Mouse (Mus musculus) midbrain, embryonic 16.5 days (tissue): ENCODE measurements around the gene Ndufa5. TPM values are rescaled to one million over a fixed set of nuclear protein-coding genes. Genes with fewer than 3 reads are reported as not detected.

Source experiments
- ATAC-seq: fragments of 200-750 bp; cut with Nextera tagmentation; 2 replicates; pipeline ENCODE4 v1.8.0; 2017; ENCODE audit warnings: moderate TSS enrichment
- H3K27ac ChIP-seq: fragments of 300-500 bp; sonication (generic); 2 replicates; pipeline ENCODE4 v1.5.1; 2014; ENCODE audit warnings: mild to moderate bottlenecking, low read length, mixed read lengths
- H3K27me3 ChIP-seq: fragments of 300-500 bp; sonication (generic); 2 replicates; pipeline ENCODE4 v1.6.1; 2014; ENCODE audit warnings: low read depth, low read length, mixed read lengths; ENCODE audit not compliant: control insufficient read depth, insufficient read depth
- H3K36me3 ChIP-seq: fragments of 300-500 bp; sonication (generic); 2 replicates; pipeline ENCODE4 v1.6.1; 2014; ENCODE audit warnings: mild to moderate bottlenecking, low read length, moderate library complexity, mixed read lengths; ENCODE audit not compliant: control insufficient read depth, insufficient read depth
- H3K4me1 ChIP-seq: fragments of 300-500 bp; sonication (generic); 2 replicates; pipeline ENCODE4 v1.6.1; 2014; ENCODE audit warnings: mild to moderate bottlenecking, low read length, mixed read lengths; ENCODE audit not compliant: control insufficient read depth, insufficient read depth
- H3K4me2 ChIP-seq: fragments of 300-500 bp; sonication (generic); 2 replicates; pipeline ENCODE4 v1.6.1; 2014; ENCODE audit warnings: mild to moderate bottlenecking, low read length, mixed read lengths
- H3K4me3 ChIP-seq: fragments of 300-500 bp; sonication (generic); 2 replicates; pipeline ENCODE4 v1.5.1; 2014; ENCODE audit warnings: low read depth, mild to moderate bottlenecking, low read length, moderate library complexity, mixed read lengths
- H3K9ac ChIP-seq: fragments of 300-500 bp; sonication (generic); 2 replicates; pipeline ENCODE4 v1.6.1; 2014; ENCODE audit warnings: low read depth, low read length, mixed read lengths
- H3K9me3 ChIP-seq: fragments of 300-500 bp; sonication (generic); replicated peaks from 2 replicates; pipeline ENCODE4 v1.6.1; 2014; ENCODE audit warnings: mild to moderate bottlenecking, low read length, mixed read lengths; ENCODE audit not compliant: control insufficient read depth, poor library complexity, severe bottlenecking
- WGBS: fragments of 180-500 bp; shearing (Covaris S2); extraction: QIAGEN DNeasy Blood & Tissue Kit; methylation state at CpG from one replicate; pipeline ENCODE4 v1.1.7; 2014; 5-methylcytosine and 5-hydroxymethylcytosine counted together
- polyA plus RNA-seq: library from polyadenylated mRNA; unstranded; fragments of >200 nt; fragmentation: Nextera tagmentation; extraction: Ambion mirVana; gene quantifications from 2 replicates; pipeline ENCODE4 v1.2.1, GENCODE M21; 2015

Ndufa5 gene
- polyA plus RNA-seq, 1 experiment from 2014 or later, result 412 TPM

GRCm38 (mm10) chr6:24555488-24555887, 27.7 kb upstream of the Ndufa5 start:
- ATAC-seq, result no peak
- no peak overlapping the region for H3K27ac ChIP-seq
- 87% methylated on average over 2 of the region's 2 CpGs for WGBS
- no peak overlapping the region for H3K9ac ChIP-seq
- H3K36me3 ChIP-seq, result no peaks in the 10 kb centered on the region
- no peak overlapping the region for H3K4me3 ChIP-seq
- no peaks in the 10 kb centered on the region for H3K4me1 ChIP-seq
- no peaks in the 10 kb centered on the region for H3K27me3 ChIP-seq
- no peak overlapping the region for H3K4me2 ChIP-seq
- no peaks in the 10 kb centered on the region for H3K9me3 ChIP-seq

DNA sequence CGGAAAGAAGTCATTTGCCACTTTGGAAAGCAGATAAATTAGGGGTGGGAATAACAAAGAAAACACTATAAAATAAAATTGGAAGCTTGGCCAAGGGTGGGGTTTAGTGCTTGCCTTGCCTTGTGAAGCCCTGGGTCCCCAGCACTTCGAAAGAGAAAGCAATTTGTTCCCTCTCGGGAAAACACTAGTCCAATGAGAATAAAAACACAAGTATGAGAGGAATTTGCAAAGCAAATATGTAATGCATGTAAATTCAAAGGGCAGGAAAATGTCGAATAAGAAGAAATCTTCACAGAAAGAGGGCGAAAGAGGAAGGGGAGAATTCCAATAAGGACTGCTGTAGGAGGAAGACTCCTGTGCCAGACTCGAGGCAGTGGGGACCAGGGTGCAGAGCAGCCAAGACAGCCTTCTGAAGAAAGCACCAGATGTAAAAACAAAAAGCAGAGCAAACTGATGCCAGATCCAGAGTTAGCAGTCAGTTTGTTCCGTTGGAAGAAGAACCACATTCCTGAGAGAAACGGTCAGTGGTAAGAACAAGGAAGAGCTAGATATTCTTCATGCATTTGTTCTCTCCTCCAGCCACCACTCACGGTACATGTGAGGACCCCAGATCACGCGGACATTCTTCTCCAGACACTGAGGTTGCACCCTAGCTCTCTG, 26.7 kb upstream of the Ndufa5 start:
- H3K9me3 ChIP-seq, result no peaks in the 10 kb centered on the region
- WGBS, result 80% methylated on average over 11 of the region's 11 CpGs
- no peaks in the 10 kb centered on the region for H3K27me3 ChIP-seq
- H3K4me3 ChIP-seq, result no peak overlapping the region
- no peak for ATAC-seq
- no peak overlapping the region for H3K4me2 ChIP-seq
- H3K27ac ChIP-seq, result no peak overlapping the region
- H3K36me3 ChIP-seq, result no peaks in the 10 kb centered on the region
- no peak overlapping the region for H3K9ac ChIP-seq
- H3K4me1 ChIP-seq, result no peaks in the 10 kb centered on the region

GRCm38 (mm10) chr6:24552046-24552445, 24.2 kb upstream of the Ndufa5 start:
- no peaks in the 10 kb centered on the region for H3K27me3 ChIP-seq
- no peak overlapping the region for H3K4me3 ChIP-seq
- 83% methylated on average over 7 of the region's 7 CpGs for WGBS
- no peak overlapping the region for H3K9ac ChIP-seq
- no peaks in the 10 kb centered on the region for H3K9me3 ChIP-seq
- ATAC-seq, result no peak
- H3K4me2 ChIP-seq, result no peak overlapping the region
- H3K27ac ChIP-seq, result no peak overlapping the region
- H3K36me3 ChIP-seq, result no peaks in the 10 kb centered on the region
- H3K4me1 ChIP-seq, result no peaks in the 10 kb centered on the region

- no peaks in the 10 kb centered on the region for H3K36me3 ChIP-seq
- WGBS, result 95% methylated on average over 2 of the region's 2 CpGs
- H3K4me3 ChIP-seq, result no peak overlapping the region
- no peaks in the 10 kb centered on the region for H3K4me1 ChIP-seq
- H3K4me2 ChIP-seq, result no peak overlapping the region
- ATAC-seq, result no peak
- H3K27me3 ChIP-seq, result no peaks in the 10 kb centered on the region
- no peak overlapping the region for H3K9ac ChIP-seq
- no peaks in the 10 kb centered on the region for H3K9me3 ChIP-seq
- no peak overlapping the region for H3K27ac ChIP-seq
Observed at GRCm38 (mm10) chr6:24549801-24550200, 22.0 kb upstream of the Ndufa5 start.

GRCm38 (mm10) chr6:24546716-24547420, 19.1 kb upstream of the Ndufa5 start:
- H3K4me2 ChIP-seq, result no peak overlapping the region
- no peaks in the 10 kb centered on the region for H3K27me3 ChIP-seq
- WGBS, result 78% methylated on average over 1 of the region's 1 CpGs
- H3K36me3 ChIP-seq, result no peaks in the 10 kb centered on the region
- H3K4me1 ChIP-seq, result no peaks in the 10 kb centered on the region
- H3K9me3 ChIP-seq, result no peaks in the 10 kb centered on the region
- H3K27ac ChIP-seq, result no peak overlapping the region
- H3K9ac ChIP-seq, result no peak overlapping the region
- no peak overlapping the region for H3K4me3 ChIP-seq
- no peak for ATAC-seq

DNA sequence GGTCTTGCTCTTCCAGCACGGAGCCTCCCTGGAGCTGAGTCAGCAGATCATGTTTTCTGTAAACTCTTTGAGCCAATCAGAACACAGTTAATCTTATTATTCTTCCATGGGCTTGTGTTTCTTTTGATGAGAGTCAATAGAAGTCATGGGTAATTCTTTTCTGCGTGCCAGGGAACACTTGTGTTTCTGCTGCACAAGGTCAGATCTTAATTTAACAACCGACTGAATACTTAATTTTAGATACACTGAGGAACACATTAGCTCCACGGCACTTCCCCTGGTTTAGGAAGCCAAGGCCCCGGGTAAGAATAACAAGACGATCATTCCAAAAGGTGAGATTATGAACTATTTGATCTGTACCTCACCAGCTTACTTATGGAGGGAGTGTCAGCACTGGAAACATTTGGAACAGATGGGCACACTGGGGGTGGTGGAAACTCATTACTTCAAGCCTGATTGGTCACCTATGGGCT, 15.3 kb upstream of the Ndufa5 start:
- H3K27ac ChIP-seq, result no peak overlapping the region
- no peaks in the 10 kb centered on the region for H3K9me3 ChIP-seq
- H3K36me3 ChIP-seq, result no peaks in the 10 kb centered on the region
- no peak for ATAC-seq
- H3K4me3 ChIP-seq, result no peak overlapping the region
- no peak overlapping the region for H3K9ac ChIP-seq
- H3K4me1 ChIP-seq, result no peaks in the 10 kb centered on the region
- no peak overlapping the region for H3K4me2 ChIP-seq
- WGBS, result 73% methylated on average over 6 of the region's 6 CpGs
- H3K27me3 ChIP-seq, result no peaks in the 10 kb centered on the region

DNA sequence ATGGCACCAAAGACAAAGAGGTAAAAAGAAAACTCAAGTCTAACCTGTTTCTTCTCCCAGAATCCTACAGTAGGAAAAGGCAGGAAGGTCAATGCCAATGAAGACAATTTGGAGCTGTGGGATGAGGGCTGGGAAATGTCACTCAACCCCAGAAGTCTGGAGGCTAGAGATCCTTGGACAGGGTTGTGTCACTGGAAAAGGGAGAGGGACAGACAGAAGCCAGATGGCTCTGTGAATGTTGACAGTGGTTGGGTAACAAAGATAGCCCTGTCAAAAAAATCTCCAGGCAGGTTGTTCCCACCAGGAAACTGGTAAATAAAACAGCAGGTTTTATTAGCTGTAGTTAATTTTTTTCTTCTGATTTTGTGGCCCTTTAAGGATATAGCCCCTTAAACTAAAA, 14.6 kb upstream of the Ndufa5 start:
- H3K4me3 ChIP-seq, result no peak overlapping the region
- no peak overlapping the region for H3K9ac ChIP-seq
- H3K27ac ChIP-seq, result no peak overlapping the region
- no peak for ATAC-seq
- H3K4me1 ChIP-seq, result no peaks in the 10 kb centered on the region
- H3K36me3 ChIP-seq, result no peaks in the 10 kb centered on the region
- no peaks in the 10 kb centered on the region for H3K27me3 ChIP-seq
- H3K9me3 ChIP-seq, result no peaks in the 10 kb centered on the region
- H3K4me2 ChIP-seq, result no peak overlapping the region

GRCm38 (mm10) chr6:24540106-24540505, 12.3 kb upstream of the Ndufa5 start:
- 77% methylated on average over 4 of the region's 4 CpGs for WGBS
- ATAC-seq, result no peak
- no peaks in the 10 kb centered on the region for H3K27me3 ChIP-seq
- no peak overlapping the region for H3K27ac ChIP-seq
- no peaks in the 10 kb centered on the region for H3K36me3 ChIP-seq
- no peaks in the 10 kb centered on the region for H3K4me1 ChIP-seq
- no peak overlapping the region for H3K9ac ChIP-seq
- H3K9me3 ChIP-seq, result no peaks in the 10 kb centered on the region
- H3K4me2 ChIP-seq, result no peak overlapping the region
- H3K4me3 ChIP-seq, result no peak overlapping the region

DNA sequence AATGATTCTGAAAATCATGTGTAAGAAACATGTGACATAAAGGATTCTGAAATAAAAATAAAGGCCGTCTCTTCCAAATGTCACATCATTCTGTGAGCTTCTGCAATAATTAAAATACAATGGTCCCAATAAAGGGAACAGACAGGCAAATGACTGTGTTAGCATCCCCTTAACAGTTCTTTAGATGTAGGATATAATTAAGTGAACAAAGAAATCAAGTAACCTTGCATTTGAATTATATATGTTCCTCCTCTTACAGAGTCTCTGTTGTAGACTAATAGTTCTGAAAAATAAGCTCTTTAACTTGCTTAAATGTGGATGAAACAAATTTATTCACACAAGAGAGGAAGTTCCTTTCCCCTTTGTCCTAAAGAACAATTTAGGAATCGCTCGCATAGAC, 10.6 kb upstream of the Ndufa5 start:
- no peak for ATAC-seq
- no peaks in the 10 kb centered on the region for H3K9me3 ChIP-seq
- H3K36me3 ChIP-seq, result no peaks in the 10 kb centered on the region
- H3K4me1 ChIP-seq, result no peaks in the 10 kb centered on the region
- no peak overlapping the region for H3K27ac ChIP-seq
- H3K4me2 ChIP-seq, result no peak overlapping the region
- WGBS, result 89% methylated on average over 3 of the region's 3 CpGs
- H3K27me3 ChIP-seq, result no peaks in the 10 kb centered on the region
- no peak overlapping the region for H3K4me3 ChIP-seq
- no peak overlapping the region for H3K9ac ChIP-seq
